Mouse (Mus musculus) erythroblast, embryonic 14.5 days (primary cell): ENCODE results near the gene Kcp. TPM values are rescaled to one million over a fixed set of nuclear protein-coding genes. Genes with fewer than 3 reads are reported as not detected.

ENCODE experiments used
- H3K27me3 ChIP-seq: 2 replicates; pipeline ENCODE4 v1.6.1; 2012; ENCODE audit warnings: inconsistent platforms; ENCODE audit not compliant: control insufficient read depth
- H3K36me3 ChIP-seq: 2 replicates; pipeline ENCODE4 v1.6.1; 2012; ENCODE audit warnings: mild to moderate bottlenecking, inconsistent platforms; ENCODE audit not compliant: control insufficient read depth
- H3K4me1 ChIP-seq: 2 replicates; pipeline ENCODE4 v1.6.1; 2012; ENCODE audit warnings: inconsistent platforms; ENCODE audit not compliant: control insufficient read depth
- H3K4me3 ChIP-seq: replicated peaks from 2 replicates; pipeline ENCODE3; 2012; ENCODE audit warnings: moderate library complexity, mild to moderate bottlenecking, inconsistent platforms
- H3K9me3 ChIP-seq: 2 replicates; pipeline ENCODE4 v1.6.1; 2012; ENCODE audit warnings: low read length, inconsistent platforms, mixed read lengths; ENCODE audit not compliant: control insufficient read depth
- GATA1 ChIP-seq: IDR thresholded peaks from 2 replicates; pipeline ENCODE4 v1.6.1; 2012; ENCODE audit warnings: low read length, inconsistent platforms, mixed read lengths
- TAL1 ChIP-seq: IDR thresholded peaks from 3 replicates; pipeline ENCODE4 v1.6.1; 2012; ENCODE audit warnings: low read length, inconsistent platforms, mixed read lengths
- polyA plus RNA-seq: library from polyadenylated mRNA; stranded (reverse); fragments of >175 nt; gene quantifications from 2 replicates; pipeline ENCODE4 v1.2.3, GENCODE M21; 2012

The Kcp gene
- polyA plus RNA-seq, 1 experiment: 0.01 TPM

DNA sequence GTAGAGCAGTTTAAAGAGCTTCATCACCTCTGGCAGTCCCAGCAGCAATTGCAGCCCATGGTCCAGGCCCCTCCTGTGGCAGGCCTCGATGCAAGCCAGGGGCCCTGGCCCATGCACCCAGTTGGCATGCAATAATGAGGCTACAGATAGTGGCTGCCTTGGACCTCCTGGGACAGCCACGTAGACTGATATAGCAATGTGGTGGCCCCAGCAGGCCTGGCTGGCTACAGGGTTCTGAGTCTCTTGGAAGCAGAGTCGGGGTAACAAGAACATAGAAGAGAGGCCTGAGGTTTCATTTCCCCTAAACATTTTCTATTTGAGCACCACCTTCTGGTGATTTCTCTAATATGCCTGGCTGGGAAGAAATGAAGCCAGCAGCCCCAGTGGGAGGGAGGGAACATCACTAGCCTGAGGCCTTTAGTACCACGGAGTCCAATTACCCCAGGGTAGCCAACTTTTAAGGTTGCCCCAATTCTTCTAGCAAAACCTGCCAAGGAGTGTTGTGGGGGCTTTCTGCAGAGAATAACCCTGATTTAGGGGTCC, 29.0 kb upstream of the Kcp start:
- H3K9me3 ChIP-seq: no peaks in the 10 kb centered on the region
- TF ChIP-seq TAL1: no peak
- no peak for TF ChIP-seq GATA1
- no peaks in the 10 kb centered on the region for H3K27me3 ChIP-seq
- no peaks in the 10 kb centered on the region for H3K4me1 ChIP-seq
- H3K4me3 ChIP-seq: no peak overlapping the region
- peaks cover 24% of the 10 kb centered on the region for H3K36me3 ChIP-seq

GRCm38 (mm10) chr6:29535316-29535715, 27.6 kb upstream of the Kcp start:
- peaks cover 13% of the 10 kb centered on the region for H3K36me3 ChIP-seq
- peaks cover 10% of the 10 kb centered on the region for H3K27me3 ChIP-seq
- no peaks in the 10 kb centered on the region for H3K9me3 ChIP-seq
- TF ChIP-seq GATA1: no peak
- TF ChIP-seq TAL1: no peak
- H3K4me1 ChIP-seq: no peaks in the 10 kb centered on the region
- H3K4me3 ChIP-seq: no peak overlapping the region

DNA sequence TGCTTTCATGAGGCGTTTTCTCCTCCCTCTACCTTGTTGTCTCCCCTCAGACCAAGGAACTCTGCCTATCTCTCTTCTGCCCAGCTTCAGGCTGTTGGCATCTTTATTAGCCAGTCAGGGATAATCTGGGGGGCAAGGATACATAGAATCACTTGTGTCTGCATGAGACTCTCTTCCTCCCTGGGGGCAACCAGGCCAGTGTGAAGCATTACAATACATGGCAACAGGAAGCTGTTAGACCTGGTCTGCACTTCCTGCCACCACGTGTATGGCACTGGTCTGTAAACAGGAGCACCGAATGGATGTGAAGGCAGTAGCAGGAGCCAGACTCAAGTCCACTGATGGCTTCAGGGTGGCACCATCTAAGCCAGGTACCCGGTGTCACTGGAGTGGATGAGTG, 22.3 kb upstream of the Kcp start:
- H3K27me3 ChIP-seq: peaks cover 63% of the 10 kb centered on the region
- no peak overlapping the region for H3K4me3 ChIP-seq
- TF ChIP-seq TAL1 (no peak), GATA1 (no peak)
- H3K9me3 ChIP-seq: no peaks in the 10 kb centered on the region; the same call in 1 of the 2 replicates
- no peaks in the 10 kb centered on the region for H3K36me3 ChIP-seq
- no peaks in the 10 kb centered on the region; the same call in 1 of the 2 replicates for H3K4me1 ChIP-seq

DNA sequence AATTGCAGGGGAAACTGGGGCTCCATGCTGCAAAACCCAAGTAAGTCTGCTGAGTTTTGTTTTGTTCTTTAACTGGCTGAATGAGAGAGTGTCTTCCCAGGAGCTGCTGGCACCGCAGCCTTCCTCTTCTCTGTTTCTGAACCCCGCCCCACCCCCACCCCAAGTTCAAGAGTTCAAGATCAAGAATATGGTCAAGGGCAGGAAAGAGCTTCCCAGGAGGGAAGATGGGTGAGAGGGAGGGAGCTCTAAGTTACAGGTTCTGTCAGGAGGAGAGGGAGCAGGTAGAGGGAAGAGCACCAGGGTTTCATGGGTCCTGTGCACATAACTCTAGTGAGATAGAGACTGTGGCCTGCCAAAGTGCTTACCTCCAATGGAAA, 21.7 kb upstream of the Kcp start:
- H3K27me3 ChIP-seq: peaks cover 67% of the 10 kb centered on the region
- H3K4me1 ChIP-seq: no peaks in the 10 kb centered on the region; the same call in 1 of the 2 replicates

GRCm38 (mm10) chr6:29528561-29529443, 21.1 kb upstream of the Kcp start:
- TF ChIP-seq GATA1 (no peak), TAL1 (no peak)
- Histone ChIP-seq H3K9me3 (no peaks in the 10 kb centered on the region; the same call in 1 of the 2 replicates), H3K27me3 (peaks cover 72% of the 10 kb centered on the region), H3K4me3 (no peak overlapping the region), H3K4me1 (no peaks in the 10 kb centered on the region; the same call in 1 of the 2 replicates), H3K36me3 (no peaks in the 10 kb centered on the region)

More for the DNA sequence above, 21.7 kb upstream of the Kcp start:
- H3K4me3 ChIP-seq: no peak overlapping the region
- H3K9me3 ChIP-seq: no peaks in the 10 kb centered on the region; the same call in 1 of the 2 replicates
- no peak for TF ChIP-seq GATA1
- TF ChIP-seq TAL1: no peak
- H3K36me3 ChIP-seq: no peaks in the 10 kb centered on the region

- TF ChIP-seq GATA1 (no peak), TAL1 (no peak)
- Histone ChIP-seq H3K36me3 (no peaks in the 10 kb centered on the region), H3K9me3 (no peaks in the 10 kb centered on the region; the same call in 1 of the 2 replicates), H3K27me3 (peaks cover 78% of the 10 kb centered on the region), H3K4me3 (no peak overlapping the region), H3K4me1 (no peaks in the 10 kb centered on the region; the same call in 1 of the 2 replicates)
Observed at GRCm38 (mm10) chr6:29528165-29528505, 20.4 kb upstream of the Kcp start.

DNA sequence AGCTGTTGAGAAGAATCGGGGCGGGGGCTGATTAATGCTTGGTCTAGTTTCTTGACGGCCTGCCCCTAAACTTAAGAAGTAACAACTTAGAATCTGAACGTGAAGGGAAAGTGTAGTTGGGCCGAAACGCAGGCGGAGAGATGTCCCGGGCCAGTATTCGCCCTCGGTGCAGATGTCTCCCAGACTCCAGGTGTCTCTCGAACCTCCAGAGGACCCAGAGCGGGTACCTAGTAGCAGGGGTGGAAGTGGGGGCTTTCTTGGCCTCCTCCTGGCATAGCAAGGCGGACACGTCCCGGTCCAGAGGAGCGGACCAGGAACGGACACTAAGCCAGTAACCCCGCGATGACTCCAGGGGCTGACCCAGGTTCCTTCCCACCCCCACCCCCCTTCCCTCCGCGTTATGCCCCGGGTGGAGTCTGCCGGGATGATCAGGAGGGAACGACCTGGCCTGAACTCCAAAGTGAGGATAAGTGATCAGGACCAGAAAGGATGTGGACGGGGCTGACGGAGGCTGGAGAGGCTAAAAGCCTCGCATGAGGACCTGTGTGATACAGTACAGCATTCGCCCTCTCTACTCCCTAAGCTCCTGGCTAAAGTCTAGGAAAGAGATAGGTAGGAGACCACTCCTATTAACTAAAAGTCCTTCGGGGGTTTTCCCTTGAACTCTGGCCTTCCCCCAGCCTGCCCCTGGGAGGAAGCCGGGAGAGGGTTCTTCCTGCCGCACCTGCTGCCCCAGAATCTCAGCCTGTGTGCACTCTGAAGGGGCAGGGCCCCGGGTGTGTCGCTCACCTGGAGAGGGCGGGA, 19.8 kb upstream of the Kcp start:
- no peak for TF ChIP-seq TAL1
- TF ChIP-seq GATA1: no peak
- no peaks in the 10 kb centered on the region for H3K36me3 ChIP-seq
- no peaks in the 10 kb centered on the region; the same call in 1 of the 2 replicates for H3K4me1 ChIP-seq
- no peak overlapping the region for H3K4me3 ChIP-seq
- H3K27me3 ChIP-seq: peaks cover 78% of the 10 kb centered on the region
- H3K9me3 ChIP-seq: no peaks in the 10 kb centered on the region; the same call in 1 of the 2 replicates

DNA sequence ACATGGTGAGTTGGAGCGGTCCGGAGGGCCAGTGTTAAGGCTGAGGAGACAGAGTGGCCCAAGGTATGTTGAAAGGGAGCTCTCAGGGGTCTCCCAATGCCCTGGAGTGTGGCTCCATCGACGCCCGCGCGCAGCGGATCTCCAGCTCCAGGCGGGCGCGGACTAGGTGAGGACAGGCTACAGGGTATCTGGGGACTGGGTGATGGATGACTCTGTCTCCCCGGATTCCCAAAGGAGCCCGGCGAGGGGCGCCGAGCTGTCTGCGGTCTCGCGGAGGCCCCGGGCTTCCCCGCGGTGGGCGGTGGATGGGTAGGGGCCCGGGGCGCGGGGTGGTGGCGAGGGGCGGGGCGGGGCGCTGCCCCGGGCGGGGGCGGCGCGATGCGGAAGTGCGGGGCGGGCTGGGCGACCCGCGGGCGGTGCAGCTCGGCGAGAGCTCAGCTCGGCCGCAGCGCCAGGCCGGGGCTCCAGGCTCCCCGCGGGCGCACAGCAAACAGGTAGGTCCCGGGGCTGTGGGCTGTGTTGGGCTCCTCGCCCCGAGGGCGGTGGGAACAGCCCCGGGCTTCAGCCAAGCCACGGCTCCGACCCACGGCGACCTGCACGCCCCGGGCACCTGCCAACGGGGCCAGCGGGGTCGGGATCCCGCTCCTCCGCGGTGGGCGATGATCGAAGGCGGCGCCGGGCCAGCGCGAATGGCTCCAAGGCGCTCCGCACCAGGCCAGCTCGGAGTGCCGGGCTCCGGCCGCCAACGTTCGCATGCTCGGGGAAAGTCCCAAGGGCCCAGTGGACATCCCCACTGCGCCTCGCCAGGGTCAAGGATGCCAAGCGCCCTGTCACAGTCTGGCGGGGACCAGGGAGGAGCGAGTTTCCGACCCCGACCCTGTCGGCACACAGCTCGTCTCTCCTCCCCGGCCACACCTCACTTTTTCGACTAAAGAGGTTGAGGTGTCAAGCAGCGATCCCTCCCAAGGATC, 18.8 kb upstream of the Kcp start, which contains the start of gene Irf5:
Irf5 (plus strand) TSS at position 345 of the 971 bp plus-strand sequence.
- peaks cover 78% of the 10 kb centered on the region for H3K27me3 ChIP-seq

More for the DNA sequence above, 18.8 kb upstream of the Kcp start, which contains the start of gene Irf5:
- Histone ChIP-seq H3K4me1 (no peaks in the 10 kb centered on the region; the same call in 1 of the 2 replicates), H3K4me3 (peak within 1 kb of the TSS; percentile 44), H3K9me3 (no peaks in the 10 kb centered on the region; the same call in 1 of the 2 replicates), H3K36me3 (no peaks in the 10 kb centered on the region)
- TF ChIP-seq GATA1: no peak
- TF ChIP-seq TAL1: no peak
